Mouse (Mus musculus): ENCODE results near the gene Usp6nl.

GRCm38 (mm10) chr2:6279614-6280301, 42.7 kb upstream of the Usp6nl start:
- no peak for TF ChIP-seq POLR2A (IDR thresholded peaks at IDR 0.05; ENCODE audit: low read depth, low read length)
- TF ChIP-seq CTCF (IDR thresholded peaks at IDR 0.05; ENCODE audit: extremely low read depth, insufficient read depth, insufficient read length, insufficient replicate concordance) = no peak

Measured in spleen, adult 2 months (tissue).